Mouse (Mus musculus): ENCODE results near the gene Klhl40. TPM values are rescaled to one million over a fixed set of nuclear protein-coding genes. Genes with fewer than 3 reads are reported as not detected.

The Klhl40 gene
- total RNA-seq (2012; rRNA removed) (not detected in 2 replicates), total RNA-seq (2014; rRNA removed) (not detected in 2 replicates), polyA plus RNA-seq (2012; ENCODE audit: insufficient read length, low read depth) (not detected in 2 replicates)

DNA sequence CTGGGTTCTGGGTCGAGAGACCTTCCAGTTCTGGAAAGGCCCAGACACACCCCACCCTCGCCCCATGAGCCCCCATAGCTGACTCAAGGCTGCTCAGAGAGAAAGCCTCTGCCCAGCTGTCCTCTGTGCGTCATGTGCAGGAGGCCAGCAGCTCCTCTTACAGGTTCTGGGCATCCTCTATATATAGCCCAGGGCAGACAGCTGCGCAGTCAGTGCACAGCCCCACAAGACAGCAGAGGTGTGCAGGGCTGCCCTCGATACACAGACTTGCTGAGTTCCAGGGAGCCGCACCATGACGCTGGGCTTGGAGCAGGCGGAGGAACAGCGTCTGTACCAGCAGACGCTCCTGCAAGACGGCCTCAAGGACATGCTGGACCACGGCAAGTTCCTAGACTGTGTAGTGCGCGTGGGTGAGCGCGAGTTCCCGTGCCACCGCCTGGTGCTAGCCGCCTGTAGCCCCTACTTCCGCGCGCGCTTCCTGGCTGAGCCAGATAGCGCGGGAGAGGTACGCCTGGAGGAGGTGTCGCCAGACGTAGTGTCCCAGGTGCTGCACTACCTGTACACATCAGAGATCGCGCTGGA lies at the start of gene Klhl40:
TSS of gene Klhl40 (plus strand) at position 124 of the 582 bp plus-strand sequence.
- dilution Hi-C loops (cut with MboI; ENCODE audit: extremely low pct_ligation_motif_present, extremely low pct_unique_long_range_greater_than_20kb, low sequenced_read_pairs) = no loop called here
- no peak within 1 kb of the TSS for H3K27ac ChIP-seq (ENCODE audit: insufficient read depth, low read depth)
- no peaks in the 10 kb centered on the region for H3K36me3 ChIP-seq (replicated peaks in 1 of 2; ENCODE audit: control insufficient read depth in 1 of 2, insufficient read depth in 1 of 2, low read length in 1 of 2)
- in situ Hi-C loops (cut with MboI; ENCODE audit: low pct_ligation_motif_present, low pct_unique_long_range_greater_than_20kb, low sequenced_read_pairs) = no loop called here
- no peaks in the 10 kb centered on the region for H3K4me1 ChIP-seq (ENCODE audit: control insufficient read depth in 1 of 2, insufficient read depth in 2 of 2)
- H3K4me2 ChIP-seq (ENCODE audit: insufficient read depth, low read depth, poor library complexity, severe bottlenecking) = no peak within 1 kb of the TSS
- no peak for TF ChIP-seq HCFC1 (IDR thresholded peaks at IDR 0.05; ENCODE audit: low read depth, low read length)
- no peak for TF ChIP-seq ELF1 (IDR thresholded peaks at IDR 0.05; ENCODE audit: low read depth, low read length)
- H3K9me3 ChIP-seq (replicated peaks; ENCODE audit: low read length) = peaks cover 3% of the 10 kb centered on the region
- H3K9ac ChIP-seq (ENCODE audit: insufficient read depth, low read depth) = no peak within 1 kb of the TSS
- peaks cover 25% of the 10 kb centered on the region for H3K27me3 ChIP-seq (replicated peaks)
- no peak within 1 kb of the TSS for H3K4me3 ChIP-seq (replicated peaks in 1 of 3; ENCODE audit: low read depth in 2 of 3, low read length in 2 of 3, poor library complexity in 1 of 3)
- H3K79me2 ChIP-seq (replicated peaks; ENCODE audit: control insufficient read depth, extremely low read depth, insufficient read depth, poor library complexity, severe bottlenecking) = no peaks in the 10 kb centered on the region
- DNase-seq (ENCODE audit: extremely low read depth) = no peak

DNA sequence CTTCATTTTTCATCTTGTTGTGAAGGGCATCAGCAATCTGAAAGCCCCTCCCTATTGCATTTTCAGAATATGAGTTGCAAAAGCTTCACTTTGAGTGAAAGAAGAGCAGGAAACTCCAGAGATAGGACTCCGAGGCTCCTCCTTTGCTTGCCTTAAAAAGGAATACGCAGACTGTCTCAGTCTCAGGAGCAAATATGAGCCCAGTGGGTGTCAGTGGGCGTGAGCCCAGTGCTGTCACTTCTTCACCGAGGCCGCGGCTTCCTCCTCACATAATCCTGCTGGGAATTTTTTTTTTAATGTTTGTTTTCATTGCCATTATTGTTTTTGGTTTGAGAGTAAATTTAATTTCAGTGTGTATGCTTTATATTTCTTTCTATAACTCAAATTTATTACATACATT lies 36.9 kb upstream of the Klhl40 start:
- dilution Hi-C loops (cut with MboI; ENCODE audit: extremely low pct_ligation_motif_present, extremely low pct_unique_long_range_greater_than_20kb, low sequenced_read_pairs) = no loop called here
- peak overlapping the region; percentile 85 for H3K4me2 ChIP-seq (ENCODE audit: insufficient read depth, low read depth, poor library complexity, severe bottlenecking)
- H3K9ac ChIP-seq (ENCODE audit: insufficient read depth, low read depth) = peak overlapping the region; percentile 82
- H3K79me2 ChIP-seq (replicated peaks; ENCODE audit: control insufficient read depth, extremely low read depth, insufficient read depth, poor library complexity, severe bottlenecking) = peaks cover 25% of the 10 kb centered on the region
- in situ Hi-C loops (cut with MboI; ENCODE audit: low pct_ligation_motif_present, low pct_unique_long_range_greater_than_20kb, low sequenced_read_pairs) = no loop called here
- no peaks in the 10 kb centered on the region for H3K27me3 ChIP-seq (replicated peaks)
- H3K4me3 ChIP-seq (replicated peaks in 1 of 3; ENCODE audit: low read depth in 2 of 3, low read length in 2 of 3, poor library complexity in 1 of 3) = no peak overlapping the region
- peaks cover 15 to 53% of the 10 kb centered on the region in 2 experiments for H3K4me1 ChIP-seq (ENCODE audit: control insufficient read depth in 1 of 2, insufficient read depth in 2 of 2)
- no peak for TF ChIP-seq NRF1 (IDR thresholded peaks at IDR 0.05; ENCODE audit: low read depth, low read length)
- 0 out of 2 replicates have a peak, but pooled peaks have one; percentile 3 for TF ChIP-seq POLR2A (IDR thresholded peaks at IDR 0.05; ENCODE audit: low read depth, low read length)
- peak; percentile 60 for TF ChIP-seq IRF4 (IDR thresholded peaks at IDR 0.05; ENCODE audit: low read depth, low read length)
- TF ChIP-seq ZKSCAN1 (IDR thresholded peaks at IDR 0.05; ENCODE audit: borderline replicate concordance, low read depth, low read length) = no peak
- TF ChIP-seq CTCF (conservative IDR thresholded peaks at IDR 0.05 in 1 of 2, IDR thresholded peaks at IDR 0.05 in 1 of 2; ENCODE audit: low read depth in 2 of 2, low read length in 2 of 2) = no peak
- TF ChIP-seq JUN (IDR thresholded peaks at IDR 0.05; ENCODE audit: insufficient read depth, low read depth, low read length) = peak; percentile 46
- peak overlapping the region; percentile 69 for H3K27ac ChIP-seq (ENCODE audit: insufficient read depth, low read depth)
- H3K9me3 ChIP-seq (replicated peaks; ENCODE audit: low read length) = no peaks in the 10 kb centered on the region
- peak; percentile 28 for DNase-seq (ENCODE audit: extremely low read depth)
- peaks cover 30 to 56% of the 10 kb centered on the region in 2 experiments for H3K36me3 ChIP-seq (replicated peaks in 1 of 2; ENCODE audit: control insufficient read depth in 1 of 2, insufficient read depth in 1 of 2, low read length in 1 of 2)

DNA sequence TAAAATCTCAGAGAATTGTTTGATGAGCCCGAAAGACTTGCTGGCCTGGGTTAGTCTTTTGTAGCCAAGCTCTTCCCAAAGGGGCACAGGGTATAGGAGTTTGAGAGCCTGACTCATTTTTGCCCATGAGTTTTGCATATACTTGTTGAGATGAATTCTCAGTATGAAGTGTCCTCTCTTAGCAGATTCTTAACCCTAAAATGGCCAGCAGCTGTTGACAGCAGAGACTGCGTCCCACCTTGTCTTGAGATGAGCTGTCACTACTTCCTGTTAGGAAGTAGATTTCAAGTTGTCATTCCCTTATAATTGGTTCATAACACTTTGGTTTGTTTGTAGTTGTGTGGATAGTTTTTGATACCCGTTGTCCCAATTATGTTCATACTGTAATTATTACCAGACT lies 36.2 kb upstream of the Klhl40 start:
- dilution Hi-C loops (cut with MboI; ENCODE audit: extremely low pct_ligation_motif_present, extremely low pct_unique_long_range_greater_than_20kb, low sequenced_read_pairs) = no loop called here
- in situ Hi-C loops (cut with MboI; ENCODE audit: low pct_ligation_motif_present, low pct_unique_long_range_greater_than_20kb, low sequenced_read_pairs) = no loop called here
- no peaks in the 10 kb centered on the region for H3K9me3 ChIP-seq (replicated peaks; ENCODE audit: low read length)
- peak overlapping the region; percentile 78; the same call in 1 of the 2 replicates for H3K4me2 ChIP-seq (ENCODE audit: insufficient read depth, low read depth, poor library complexity, severe bottlenecking)
- H3K4me1 ChIP-seq (ENCODE audit: control insufficient read depth in 1 of 2, insufficient read depth in 2 of 2) = peaks cover 15 to 53% of the 10 kb centered on the region in 2 experiments
- peaks cover 22% of the 10 kb centered on the region for H3K79me2 ChIP-seq (replicated peaks; ENCODE audit: control insufficient read depth, extremely low read depth, insufficient read depth, poor library complexity, severe bottlenecking)
- H3K9ac ChIP-seq (ENCODE audit: insufficient read depth, low read depth) = 0 out of 2 replicates have a peak overlapping the region, but pooled peaks have one; percentile 19
- peak overlapping the region; percentile 73 for H3K27ac ChIP-seq (ENCODE audit: insufficient read depth, low read depth)
- peak; percentile 91 for DNase-seq (ENCODE audit: extremely low read depth)
- H3K36me3 ChIP-seq (replicated peaks in 1 of 2; ENCODE audit: control insufficient read depth in 1 of 2, insufficient read depth in 1 of 2, low read length in 1 of 2) = peaks cover 31 to 57% of the 10 kb centered on the region in 2 experiments
- no peaks in the 10 kb centered on the region for H3K27me3 ChIP-seq (replicated peaks)
- H3K4me3 ChIP-seq (replicated peaks in 1 of 3; ENCODE audit: low read depth in 2 of 3, low read length in 2 of 3, poor library complexity in 1 of 3) = no peak overlapping the region
- TF ChIP-seq NELFE (IDR thresholded peaks at IDR 0.05; ENCODE audit: low read depth, low read length) (peak; percentile 10; the same call in 1 of the 2 replicates), KAT2A (IDR thresholded peaks at IDR 0.05; ENCODE audit: insufficient replicate concordance, low read length) (0 out of 2 replicates have a peak, but pooled peaks have one; percentile 31), NRF1 (IDR thresholded peaks at IDR 0.05; ENCODE audit: low read depth, low read length) (no peak), USF2 (conservative IDR thresholded peaks at IDR 0.05; ENCODE audit: low read depth, low read length) (no peak), MAX (IDR thresholded peaks at IDR 0.05; ENCODE audit: low read length) (no peak), ELF1 (IDR thresholded peaks at IDR 0.05; ENCODE audit: low read depth, low read length) (peak; percentile 66), USF1 (IDR thresholded peaks at IDR 0.05; ENCODE audit: low read depth, low read length) (no peak), JUND (conservative IDR thresholded peaks at IDR 0.05; ENCODE audit: low read depth, low read length) (peak; percentile 100), E2F4 (IDR thresholded peaks at IDR 0.05; ENCODE audit: insufficient replicate concordance, low read depth, low read length) (peak; percentile 42; the same call in 1 of the 2 replicates), ZC3H11A (IDR thresholded peaks at IDR 0.05; ENCODE audit: low read depth, low read length) (no peak), IRF4 (IDR thresholded peaks at IDR 0.05; ENCODE audit: low read depth, low read length) (peak; percentile 100), MAFK (IDR thresholded peaks at IDR 0.05; ENCODE audit: insufficient replicate concordance, low read length) (peak; percentile 78), UBTF (IDR thresholded peaks at IDR 0.05; ENCODE audit: low read depth, low read length) (no peak), ZKSCAN1 (IDR thresholded peaks at IDR 0.05; ENCODE audit: borderline replicate concordance, low read depth, low read length) (no peak), SMC3 (IDR thresholded peaks at IDR 0.05; ENCODE audit: low read depth, low read length) (peak; percentile 11; the same call in 1 of the 2 replicates), MXI1 (IDR thresholded peaks at IDR 0.05; ENCODE audit: low read depth, low read length) (peak; percentile 80), BHLHE40 (IDR thresholded peaks at IDR 0.05; ENCODE audit: low read depth, low read length) (peak; percentile 83), EP300 (IDR thresholded peaks at IDR 0.05; ENCODE audit: low read length) (peak; percentile 100), TCF12 (IDR thresholded peaks at IDR 0.05; ENCODE audit: low read depth, low read length) (peak; percentile 96), GABPA (IDR thresholded peaks at IDR 0.05; ENCODE audit: insufficient replicate concordance, low read depth, low read length) (no peak)
